Comparison of ENCODE assay signal across 20 mouse cellular contexts in the genomic region with DNA sequence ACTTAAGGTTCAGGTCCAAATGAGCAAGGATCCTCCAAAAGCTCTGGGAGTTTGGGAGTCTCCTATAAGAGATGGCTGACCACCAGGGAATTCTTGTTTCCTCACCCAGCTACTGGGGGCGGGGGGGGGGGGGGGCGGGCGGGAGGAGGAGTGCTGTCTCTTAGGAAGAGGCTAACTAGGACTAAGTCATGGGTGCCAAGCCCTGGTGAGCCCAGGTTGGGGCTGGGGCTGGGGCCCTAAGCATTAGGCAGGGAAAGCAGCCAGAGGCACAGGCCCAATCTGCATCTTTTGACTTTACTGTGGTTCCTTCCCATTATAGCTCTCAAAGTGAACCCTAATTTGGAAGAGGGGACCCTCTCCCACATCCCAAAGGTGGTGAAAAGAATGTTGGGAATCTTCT. TPM values are rescaled to one million over a fixed set of nuclear protein-coding genes. Genes with fewer than 3 reads are reported as not detected.
A peak's percentile ranks its signal among the peaks of the same experiment; 100 is the strongest.
DNase-seq lines count a peak whose midpoint lies in the region; ATAC-seq and TF ChIP-seq lines count a peak whose summit lies in the region.
"Had no signal": no experiment of that assay in that cellular context is flagged by ENCODE, and none has a peak within 500 bp of the region (broad histone marks: within the 10 kb centered on the region; RNA-seq: fewer than 3 reads in every experiment).

No protein-coding gene starts in this region.

- no peak for TF ChIP-seq POLR2A in kidney, adult 2 months (IDR thresholded peaks at IDR 0.05; ENCODE audit: low read depth, low read length)

- H3K36me3 ChIP-seq in kidney, embryonic 16.5 days (ENCODE audit: insufficient read depth, low read length), result no peaks in the 10 kb centered on the region
- no peaks in the 10 kb centered on the region for H3K36me3 ChIP-seq in kidney, adult 2 months (ENCODE audit: control insufficient read depth, insufficient read depth, low read length)
- H3K36me3 ChIP-seq in embryonic facial prominence, embryonic 10.5 days (replicated peaks), result no peaks in the 10 kb centered on the region
- no peaks in the 10 kb centered on the region for H3K36me3 ChIP-seq in intestine, embryonic 16.5 days (ENCODE audit: control insufficient read depth, insufficient read depth, low read length)
- no peaks in the 10 kb centered on the region for H3K36me3 ChIP-seq in stomach, embryonic 14.5 days (ENCODE audit: control insufficient read depth, insufficient read depth, low read length)
- H3K36me3 ChIP-seq: embryonic facial prominence, embryonic 13.5 days; forebrain, embryonic 12.5 days; liver, embryonic 13.5 days; midbrain, embryonic 15.5 days had no signal

- DNase-seq in kidney, adult 2 months, result no peak
- DNase-seq in embryonic facial prominence, embryonic 10.5 days (ENCODE audit: low spot score), result peak; percentile 18
- no peak for DNase-seq in frontal cortex, postnatal 14 days (ENCODE audit: low spot score in 2 of 2)
- DNase-seq in layer of hippocampus, postnatal 14 days (ENCODE audit: low spot score in 2 of 2), result no peak
- DNase-seq: B cell, adult 2 months; cerebellum, adult 9-11 months; kidney, postnatal 36 days; left cerebral cortex, postnatal 4 days; liver, embryonic 13.5 days; lung, postnatal 14 days had no signal

- H3K4me1 ChIP-seq in kidney, embryonic 16.5 days (ENCODE audit: insufficient read depth, low read length), result peaks cover 57% of the 10 kb centered on the region
- H3K4me1 ChIP-seq in kidney, adult 2 months (ENCODE audit: control insufficient read depth, insufficient read depth, low read length), result no peaks in the 10 kb centered on the region
- H3K4me1 ChIP-seq in embryonic facial prominence, embryonic 10.5 days, result peaks cover 5% of the 10 kb centered on the region; the same call in 1 of the 2 replicates
- peaks cover 9% of the 10 kb centered on the region for H3K4me1 ChIP-seq in intestine, embryonic 16.5 days (ENCODE audit: control insufficient read depth, insufficient read depth, low read length)
- H3K4me1 ChIP-seq in stomach, embryonic 14.5 days (ENCODE audit: control insufficient read depth, insufficient read depth, low read length), result peaks cover 21% of the 10 kb centered on the region; the same call in 1 of the 2 replicates
- H3K4me1 ChIP-seq: embryonic facial prominence, embryonic 13.5 days; liver, embryonic 13.5 days; midbrain, embryonic 15.5 days had no signal

- peak overlapping the region; percentile 40 for H3K4me2 ChIP-seq in kidney, embryonic 16.5 days (replicated peaks; ENCODE audit: low read depth, low read length)
- H3K4me2 ChIP-seq in intestine, embryonic 16.5 days (ENCODE audit: low read depth, low read length), result 0 out of 2 replicates have a peak overlapping the region, but pooled peaks have one; percentile 16
- H3K4me2 ChIP-seq in stomach, embryonic 14.5 days (replicated peaks; ENCODE audit: low read depth, low read length), result peak overlapping the region; percentile 32
- H3K4me2 ChIP-seq: embryonic facial prominence, embryonic 13.5 days; forebrain, embryonic 12.5 days; liver, embryonic 13.5 days; midbrain, embryonic 15.5 days had no signal

- H3K27me3 ChIP-seq in kidney, embryonic 16.5 days (ENCODE audit: insufficient read depth, low read length), result peaks cover 23% of the 10 kb centered on the region
- H3K27me3 ChIP-seq in kidney, adult 2 months (replicated peaks; ENCODE audit: control insufficient read depth, insufficient read depth, low read length), result no peaks in the 10 kb centered on the region; the same call in 1 of the 2 replicates
- peaks cover 100% of the 10 kb centered on the region for H3K27me3 ChIP-seq in embryonic facial prominence, embryonic 10.5 days (replicated peaks; ENCODE audit: low read depth, poor library complexity, severe bottlenecking)
- H3K27me3 ChIP-seq in intestine, embryonic 16.5 days (replicated peaks; ENCODE audit: control insufficient read depth, insufficient read depth, low read length), result peaks cover 69% of the 10 kb centered on the region
- no peaks in the 10 kb centered on the region for H3K27me3 ChIP-seq in stomach, embryonic 14.5 days (ENCODE audit: control insufficient read depth, insufficient read depth, low read length)

- ATAC-seq in kidney, embryonic 16.5 days (ENCODE audit: low FRiP score, low TSS enrichment), result no peak
- ATAC-seq in intestine, embryonic 16.5 days, result no peak
- no peak for ATAC-seq in stomach, embryonic 14.5 days (ENCODE audit: insufficient number of reproducible peaks, insufficient read depth, low FRiP score, low read depth)
- ATAC-seq in megakaryocyte-erythroid progenitor cell, adult 5-6 weeks (replicated peaks; ENCODE audit: low FRiP score, low TSS enrichment, poor library complexity, severe bottlenecking), result no peak
- ATAC-seq: midbrain, embryonic 15.5 days had no signal

- 10% methylated on average over 2 of the region's 3 CpGs for WGBS in kidney, embryonic 16.5 days
- 13% methylated on average over 3 of the region's 3 CpGs for WGBS in kidney, adult 2 months
- 0% methylated on average over 3 of the region's 3 CpGs for WGBS in embryonic facial prominence, embryonic 10.5 days
- WGBS in intestine, embryonic 16.5 days, result 0% methylated on average over 2 of the region's 3 CpGs
- WGBS in stomach, embryonic 14.5 days, result 20% methylated on average over 1 of the region's 3 CpGs

- TF ChIP-seq CTCF in kidney, adult 2 months (conservative IDR thresholded peaks at IDR 0.05; ENCODE audit: insufficient read depth, insufficient read length, low read depth, low read length), result no peak

- peak overlapping the region; percentile 1 for H3K4me3 ChIP-seq in kidney, embryonic 16.5 days (ENCODE audit: low read length)
- no peak overlapping the region for H3K4me3 ChIP-seq in kidney, adult 2 months (ENCODE audit: insufficient read depth, low read depth, low read length)
- no peak overlapping the region for H3K4me3 ChIP-seq in embryonic facial prominence, embryonic 10.5 days
- peak overlapping the region; percentile 14; the same call in 1 of the 2 replicates for H3K4me3 ChIP-seq in intestine, embryonic 16.5 days (ENCODE audit: low read length)
- 0 out of 2 replicates have a peak overlapping the region, but pooled peaks have one; percentile 3 for H3K4me3 ChIP-seq in stomach, embryonic 14.5 days (ENCODE audit: low read depth, low read length)
- H3K4me3 ChIP-seq: embryonic facial prominence, embryonic 13.5 days; forebrain, embryonic 12.5 days; liver, embryonic 13.5 days; midbrain, embryonic 15.5 days had no signal

- H3K9ac ChIP-seq in kidney, embryonic 16.5 days (replicated peaks; ENCODE audit: low read length), result peak overlapping the region; percentile 3; the same call in 1 of the 2 replicates
- no peak overlapping the region for H3K9ac ChIP-seq in intestine, embryonic 16.5 days (ENCODE audit: low read depth, low read length)
- H3K9ac ChIP-seq in stomach, embryonic 14.5 days (replicated peaks; ENCODE audit: low read depth, low read length), result no peak overlapping the region
- H3K9ac ChIP-seq: embryonic facial prominence, embryonic 13.5 days; forebrain, embryonic 12.5 days; liver, embryonic 13.5 days; midbrain, embryonic 15.5 days had no signal

- peak overlapping the region; percentile 13; the same call in 1 of the 2 replicates for H3K27ac ChIP-seq in kidney, embryonic 16.5 days (ENCODE audit: low read length)
- H3K27ac ChIP-seq in kidney, adult 2 months (ENCODE audit: insufficient read depth, low read depth, low read length), result no peak overlapping the region
- H3K27ac ChIP-seq in embryonic facial prominence, embryonic 10.5 days (replicated peaks), result no peak overlapping the region
- no peak overlapping the region; the same call in 1 of the 2 replicates for H3K27ac ChIP-seq in intestine, embryonic 16.5 days (ENCODE audit: low read length)
- H3K27ac ChIP-seq in stomach, embryonic 14.5 days (ENCODE audit: low read length), result no peak overlapping the region
- H3K27ac ChIP-seq: embryonic facial prominence, embryonic 13.5 days; forebrain, embryonic 12.5 days; liver, embryonic 13.5 days; midbrain, embryonic 15.5 days had no signal

- H3K9me3 ChIP-seq in kidney, embryonic 16.5 days (ENCODE audit: low read length), result no peaks in the 10 kb centered on the region
- no peaks in the 10 kb centered on the region for H3K9me3 ChIP-seq in embryonic facial prominence, embryonic 10.5 days
- no peaks in the 10 kb centered on the region for H3K9me3 ChIP-seq in intestine, embryonic 16.5 days (ENCODE audit: control insufficient read depth, low read length)
- no peaks in the 10 kb centered on the region for H3K9me3 ChIP-seq in stomach, embryonic 14.5 days (ENCODE audit: control insufficient read depth, low read depth, low read length)
- H3K9me3 ChIP-seq: embryonic facial prominence, embryonic 13.5 days; forebrain, embryonic 12.5 days; liver, embryonic 13.5 days; midbrain, embryonic 15.5 days had no signal

RNA-seq across cellular contexts. Expression of a gene that starts 13.4 kb away (rescaled TPM):
- polyA plus RNA-seq in kidney, embryonic 16.5 days (2015; fragmentation: Nextera tagmentation; extraction: Ambion mirVana), result 6.9 and 8.6 TPM in 2 replicates
- 2.5 and 2.7 TPM in 2 replicates for polyA plus RNA-seq in kidney, adult 2 months (2012; rRNA removed)
- polyA plus RNA-seq in embryonic facial prominence, embryonic 10.5 days (2016; fragmentation: Nextera tagmentation; extraction: Ambion mirVana), result 0.11 and 0.16 TPM in 2 replicates
- polyA plus RNA-seq in intestine, embryonic 16.5 days (2015; fragmentation: Nextera tagmentation; extraction: Ambion mirVana), result 8.8 and 9.7 TPM in 2 replicates
- 23.4 and 26.5 TPM in 2 replicates for polyA plus RNA-seq in stomach, embryonic 14.5 days (2014; fragmentation: Nextera tagmentation; extraction: Ambion mirVana)
- total RNA-seq in layer of hippocampus, postnatal 14 days (2021), result not detected
- not detected in 2 replicates for total RNA-seq in megakaryocyte-erythroid progenitor cell, adult 5-6 weeks (2014; fragmentation: Nextera tagmentation)
- total RNA-seq in megakaryocyte-erythroid progenitor cell, adult 5-6 weeks (2017), result not detected in 2 replicates
- total RNA-seq: heart, adult 8-10 months; heart, postnatal 25 days; layer of hippocampus, postnatal 25 days; left cerebral cortex, postnatal 4 days had no signal
- polyA plus RNA-seq: forebrain, embryonic 12.5 days; midbrain, embryonic 15.5 days had no signal

RNA-seq across cellular contexts. Expression of a gene that starts 34.1 kb away (rescaled TPM):
- 7.6 and 11.0 TPM in 2 replicates for polyA plus RNA-seq in kidney, embryonic 16.5 days (2015; fragmentation: Nextera tagmentation; extraction: Ambion mirVana)
- 24.7 and 25.4 TPM in 2 replicates for polyA plus RNA-seq in kidney, adult 2 months (2012; rRNA removed)
- not detected in 2 replicates for polyA plus RNA-seq in embryonic facial prominence, embryonic 10.5 days (2016; fragmentation: Nextera tagmentation; extraction: Ambion mirVana)
- polyA plus RNA-seq in intestine, embryonic 16.5 days (2015; fragmentation: Nextera tagmentation; extraction: Ambion mirVana), result 3.2 and 4.0 TPM in 2 replicates
- polyA plus RNA-seq in stomach, embryonic 14.5 days (2014; fragmentation: Nextera tagmentation; extraction: Ambion mirVana), result 4.8 and 5.5 TPM in 2 replicates
- not detected for total RNA-seq in layer of hippocampus, postnatal 14 days (2021)
- not detected in 2 replicates for total RNA-seq in megakaryocyte-erythroid progenitor cell, adult 5-6 weeks (2014; fragmentation: Nextera tagmentation)
- not detected in 2 replicates for total RNA-seq in megakaryocyte-erythroid progenitor cell, adult 5-6 weeks (2017)
- total RNA-seq: heart, postnatal 25 days; layer of hippocampus, postnatal 25 days; left cerebral cortex, postnatal 4 days had no signal
- polyA plus RNA-seq: embryonic facial prominence, embryonic 13.5 days; forebrain, embryonic 12.5 days; midbrain, embryonic 15.5 days had no signal

RNA-seq across cellular contexts. Expression of a gene that starts 41.8 kb away (rescaled TPM):
- polyA plus RNA-seq in kidney, embryonic 16.5 days (2015; fragmentation: Nextera tagmentation; extraction: Ambion mirVana), result 6.6 and 9.2 TPM in 2 replicates
- 3.4 and 4.0 TPM in 2 replicates for polyA plus RNA-seq in kidney, adult 2 months (2012; rRNA removed)
- not detected in 2 replicates for polyA plus RNA-seq in embryonic facial prominence, embryonic 10.5 days (2016; fragmentation: Nextera tagmentation; extraction: Ambion mirVana)
- polyA plus RNA-seq in intestine, embryonic 16.5 days (2015; fragmentation: Nextera tagmentation; extraction: Ambion mirVana), result 4.5 and 4.9 TPM in 2 replicates
- polyA plus RNA-seq in stomach, embryonic 14.5 days (2014; fragmentation: Nextera tagmentation; extraction: Ambion mirVana), result 1.0 and 1.1 TPM in 2 replicates
- not detected for total RNA-seq in layer of hippocampus, postnatal 14 days (2021)
- not detected in 2 replicates for total RNA-seq in megakaryocyte-erythroid progenitor cell, adult 5-6 weeks (2014; fragmentation: Nextera tagmentation)
- total RNA-seq in megakaryocyte-erythroid progenitor cell, adult 5-6 weeks (2017), result not detected in 2 replicates
- total RNA-seq: heart, adult 8-10 months; heart, postnatal 25 days; layer of hippocampus, postnatal 25 days; left cerebral cortex, postnatal 4 days had no signal
- polyA plus RNA-seq: embryonic facial prominence, embryonic 13.5 days; forebrain, embryonic 12.5 days; midbrain, embryonic 15.5 days had no signal

RNA-seq across cellular contexts. Expression of a gene that starts 55.9 kb away (rescaled TPM):
- polyA plus RNA-seq in kidney, embryonic 16.5 days (2015; fragmentation: Nextera tagmentation; extraction: Ambion mirVana), result 7.4 and 9.2 TPM in 2 replicates
- 5.5 and 7.3 TPM in 2 replicates for polyA plus RNA-seq in kidney, adult 2 months (2012; rRNA removed)
- polyA plus RNA-seq in embryonic facial prominence, embryonic 10.5 days (2016; fragmentation: Nextera tagmentation; extraction: Ambion mirVana), result not detected in 2 replicates
- 0.49 and 0.76 TPM in 2 replicates for polyA plus RNA-seq in intestine, embryonic 16.5 days (2015; fragmentation: Nextera tagmentation; extraction: Ambion mirVana)
- not detected in 2 replicates for polyA plus RNA-seq in stomach, embryonic 14.5 days (2014; fragmentation: Nextera tagmentation; extraction: Ambion mirVana)
- not detected for total RNA-seq in layer of hippocampus, postnatal 14 days (2021)
- total RNA-seq in megakaryocyte-erythroid progenitor cell, adult 5-6 weeks (2014; fragmentation: Nextera tagmentation), result not detected in 2 replicates
- total RNA-seq in megakaryocyte-erythroid progenitor cell, adult 5-6 weeks (2017), result not detected in 2 replicates
- total RNA-seq: heart, adult 8-10 months; heart, postnatal 25 days; layer of hippocampus, postnatal 25 days; left cerebral cortex, postnatal 4 days had no signal
- polyA plus RNA-seq: embryonic facial prominence, embryonic 13.5 days; forebrain, embryonic 12.5 days; liver, embryonic 13.5 days; midbrain, embryonic 15.5 days had no signal

Comparison
In these comparisons a context has a peak if more than half of its experiments do, and no peak if none do; other contexts are left out.
1. H3K4me3 ChIP-seq: peak in kidney, embryonic 16.5 days (single experiment), intestine, embryonic 16.5 days (single experiment) and stomach, embryonic 14.5 days (single experiment); none in kidney, adult 2 months (single experiment) and embryonic facial prominence, embryonic 10.5 days (single experiment).
2. Peak in every context shown above with its lines, with median percentiles within 50 percentile points of each other: H3K4me2 ChIP-seq.